Comparison of ENCODE assay signal across 19 mouse cellular contexts in the genomic region with DNA sequence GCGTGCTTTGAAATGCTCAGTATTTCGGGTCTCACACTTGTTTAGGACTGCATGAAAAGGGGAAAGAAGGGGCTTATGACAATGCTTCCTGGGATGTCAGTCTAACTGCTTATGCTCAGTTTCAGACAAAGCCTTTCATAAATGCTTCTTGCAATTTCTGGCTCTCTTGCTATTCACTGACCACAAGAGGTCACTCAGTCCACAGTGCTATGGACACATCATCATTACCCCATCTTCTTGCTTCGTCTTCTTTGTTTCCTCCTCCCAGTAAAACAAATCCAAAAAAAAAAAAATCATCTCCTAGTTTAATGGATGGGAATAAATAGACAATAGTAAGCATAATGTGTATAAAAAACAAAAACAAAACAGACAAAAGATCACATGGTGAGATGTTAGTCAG.
DNase-seq lines count a peak whose midpoint lies in the region; ATAC-seq and TF ChIP-seq lines count a peak whose summit lies in the region.
"Had no signal": no experiment of that assay in that cellular context is flagged by ENCODE, and none has a peak within 500 bp of the region (broad histone marks: within the 10 kb centered on the region; RNA-seq: fewer than 3 reads in every experiment).

No protein-coding gene starts in this region.

- no peak overlapping the region for H3K4me3 ChIP-seq in kidney, postnatal 0 days (replicated peaks; ENCODE audit: low read depth, low read length)
- H3K4me3 ChIP-seq in kidney, embryonic 16.5 days (ENCODE audit: low read length): no peak overlapping the region
- H3K4me3 ChIP-seq: heart, embryonic 10.5 days; hindbrain, embryonic 13.5 days; limb, embryonic 10.5 days; megakaryocyte, embryonic 14.5 days had no signal

- no peak for ATAC-seq in kidney, postnatal 0 days (replicated peaks; ENCODE audit: low FRiP score, low read depth)
- no peak for ATAC-seq in kidney, embryonic 16.5 days (ENCODE audit: low FRiP score, low TSS enrichment)

- no peaks in the 10 kb centered on the region for H3K4me1 ChIP-seq in kidney, postnatal 0 days (replicated peaks; ENCODE audit: insufficient read depth, low read length)
- H3K4me1 ChIP-seq in kidney, embryonic 16.5 days (ENCODE audit: insufficient read depth, low read length): no peaks in the 10 kb centered on the region
- H3K4me1 ChIP-seq: heart, embryonic 10.5 days; hindbrain, embryonic 13.5 days; limb, embryonic 10.5 days; megakaryocyte, embryonic 14.5 days had no signal

- peak; percentile 57; the same call in 1 of the 2 replicates for TF ChIP-seq CTCF in kidney, postnatal 0 days (IDR thresholded peaks at IDR 0.05; ENCODE audit: low read depth)
- peak; percentile 21; the same call in 1 of the 2 replicates for TF ChIP-seq CTCF in brain, embryonic 14.5 days (IDR thresholded peaks at IDR 0.05; ENCODE audit: borderline replicate concordance, extremely low read depth, insufficient read depth, insufficient read length)

- no peak for TF ChIP-seq POLR2A in brain, embryonic 14.5 days (IDR thresholded peaks at IDR 0.05; ENCODE audit: borderline replicate concordance, extremely low read depth, insufficient read depth, insufficient read length, poor library complexity, severe bottlenecking)

- 70% methylated on average over 3 of the region's 3 CpGs for WGBS in kidney, postnatal 0 days
- 75% methylated on average over 3 of the region's 3 CpGs for WGBS in kidney, embryonic 16.5 days

- H3K36me3 ChIP-seq in kidney, postnatal 0 days (ENCODE audit: insufficient read depth, low read length): no peaks in the 10 kb centered on the region
- H3K36me3 ChIP-seq in kidney, embryonic 16.5 days (ENCODE audit: insufficient read depth, low read length): no peaks in the 10 kb centered on the region
- H3K36me3 ChIP-seq: G1E; heart, embryonic 10.5 days; hindbrain, embryonic 13.5 days; limb, embryonic 10.5 days had no signal

- H3K4me2 ChIP-seq in kidney, postnatal 0 days (ENCODE audit: low read length): no peak overlapping the region
- H3K4me2 ChIP-seq in kidney, embryonic 16.5 days (replicated peaks; ENCODE audit: low read depth, low read length): no peak overlapping the region
- H3K4me2 ChIP-seq: hindbrain, embryonic 13.5 days had no signal

- no peak overlapping the region for H3K27ac ChIP-seq in kidney, postnatal 0 days
- no peak overlapping the region for H3K27ac ChIP-seq in kidney, embryonic 16.5 days (ENCODE audit: low read length)
- H3K27ac ChIP-seq: heart, embryonic 10.5 days; hindbrain, embryonic 13.5 days; limb, embryonic 10.5 days had no signal

- no peaks in the 10 kb centered on the region for H3K27me3 ChIP-seq in kidney, postnatal 0 days (ENCODE audit: insufficient read depth, low read length)
- H3K27me3 ChIP-seq in kidney, embryonic 16.5 days (ENCODE audit: insufficient read depth, low read length): peaks cover 5% of the 10 kb centered on the region; the same call in 1 of the 2 replicates
- H3K27me3 ChIP-seq: hindbrain, embryonic 13.5 days had no signal

- H3K9me3 ChIP-seq in kidney, postnatal 0 days (replicated peaks; ENCODE audit: low read length): no peaks in the 10 kb centered on the region
- H3K9me3 ChIP-seq in kidney, embryonic 16.5 days (ENCODE audit: low read length): no peaks in the 10 kb centered on the region
- H3K9me3 ChIP-seq: G1E; heart, embryonic 10.5 days; hindbrain, embryonic 13.5 days; limb, embryonic 10.5 days; megakaryocyte, embryonic 14.5 days had no signal

- peak; percentile 19 to 25 for DNase-seq in cerebellum, postnatal 10 days
- DNase-seq in cerebellum, adult 9-10 months: no peak
- peak; percentile 11 for DNase-seq in kidney, postnatal 0 days (ENCODE audit: low spot score)
- DNase-seq in 3134 (ENCODE audit: extremely low read depth, insufficient read length, low spot score): peak; percentile 9
- DNase-seq in brain, embryonic 14.5 days (ENCODE audit: low read depth): peak; percentile 67
- DNase-seq in adrenal gland, adult 8-10 months: no peak
- no peak for DNase-seq in adrenal gland, postnatal 4 days (ENCODE audit: low spot score in 2 of 2)
- DNase-seq: B cell, adult 2 months; cerebellum, adult 11 months; kidney, postnatal 10 days; lung, adult 2 months; right cerebral cortex, adult 18-20 months; thymus, adult 2 months had no signal

- no peak overlapping the region for H3K9ac ChIP-seq in kidney, postnatal 0 days (ENCODE audit: low read depth, low read length)
- H3K9ac ChIP-seq in kidney, embryonic 16.5 days (replicated peaks; ENCODE audit: low read length): no peak overlapping the region
- H3K9ac ChIP-seq: hindbrain, embryonic 13.5 days had no signal

Comparison
In these comparisons a context has a peak if more than half of its experiments do, and no peak if none do; other contexts are left out.
1. DNase-seq: peak in cerebellum, postnatal 10 days (2 of 2), kidney, postnatal 0 days (single experiment), 3134 (single experiment) and brain, embryonic 14.5 days (single experiment); none in cerebellum, adult 9-10 months (single experiment), adrenal gland, adult 8-10 months (single experiment) and adrenal gland, postnatal 4 days (0 of 2).